Mouse (Mus musculus): ENCODE measurements at regions not wholly inside any gene's neighbourhood (a gene's known extent, or its start where the extent isn't known, plus 50 kb on each side); places are given as distances from the start of the nearest gene placed in this dataset.
"Not testable (repeated sequence)": the region's sequence is repeated elsewhere in the genome, so short reads cannot be mapped to it uniquely, and the experiment has no call there.

DNA sequence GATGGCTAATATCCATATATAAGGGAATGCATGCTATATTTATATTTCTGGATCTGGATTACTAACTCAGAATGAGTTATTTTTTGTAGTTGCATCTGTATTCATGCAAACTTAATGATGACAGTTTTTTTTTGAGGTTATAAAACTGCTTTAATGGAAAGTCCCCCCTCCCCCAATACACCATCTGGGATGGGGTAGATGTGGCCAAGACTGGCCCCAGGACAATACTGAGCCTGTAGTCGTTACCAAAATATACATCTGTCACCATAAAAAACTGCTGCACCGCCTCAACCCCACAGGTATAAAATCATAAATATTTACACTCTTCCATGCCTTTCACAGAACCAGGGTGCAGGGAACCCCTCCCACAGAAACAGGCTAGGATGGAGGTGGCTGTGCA lies 400.6 kb upstream of the Gdi2 start:
- not testable (repeated sequence) for TF ChIP-seq CTCF (IDR thresholded peaks at IDR 0.05; ENCODE audit: control insufficient read depth, insufficient read depth, insufficient replicate concordance, low read depth, low read length); POLR2A (IDR thresholded peaks at IDR 0.05; ENCODE audit: control insufficient read depth, low read depth, low read length)
